Mouse (Mus musculus) adrenal gland, postnatal 25 days (tissue): Measurements from ENCODE around the gene Psenen. TPM values are rescaled to one million over a fixed set of nuclear protein-coding genes. Genes with fewer than 3 reads are reported as not detected.

Source experiments
- DNase-seq: peaks from one replicate; pipeline ENCODE4 v3.0.0; 2021; ENCODE audit warnings: mixed read lengths
- microRNA-seq, 2 experiments: library from miRNA; unstranded; fragments of <30 nt; microRNA quantifications; one replicate each; pipeline ENCODE4 v1.2.0; 2021
- total RNA-seq: library from RNA; stranded (reverse); gene quantifications from 2 replicates; pipeline ENCODE4 v1.2.3, GENCODE M21; 2021

Psenen gene
- total RNA-seq, 1 experiment from 2014 or later, result 160 TPM

DNA sequence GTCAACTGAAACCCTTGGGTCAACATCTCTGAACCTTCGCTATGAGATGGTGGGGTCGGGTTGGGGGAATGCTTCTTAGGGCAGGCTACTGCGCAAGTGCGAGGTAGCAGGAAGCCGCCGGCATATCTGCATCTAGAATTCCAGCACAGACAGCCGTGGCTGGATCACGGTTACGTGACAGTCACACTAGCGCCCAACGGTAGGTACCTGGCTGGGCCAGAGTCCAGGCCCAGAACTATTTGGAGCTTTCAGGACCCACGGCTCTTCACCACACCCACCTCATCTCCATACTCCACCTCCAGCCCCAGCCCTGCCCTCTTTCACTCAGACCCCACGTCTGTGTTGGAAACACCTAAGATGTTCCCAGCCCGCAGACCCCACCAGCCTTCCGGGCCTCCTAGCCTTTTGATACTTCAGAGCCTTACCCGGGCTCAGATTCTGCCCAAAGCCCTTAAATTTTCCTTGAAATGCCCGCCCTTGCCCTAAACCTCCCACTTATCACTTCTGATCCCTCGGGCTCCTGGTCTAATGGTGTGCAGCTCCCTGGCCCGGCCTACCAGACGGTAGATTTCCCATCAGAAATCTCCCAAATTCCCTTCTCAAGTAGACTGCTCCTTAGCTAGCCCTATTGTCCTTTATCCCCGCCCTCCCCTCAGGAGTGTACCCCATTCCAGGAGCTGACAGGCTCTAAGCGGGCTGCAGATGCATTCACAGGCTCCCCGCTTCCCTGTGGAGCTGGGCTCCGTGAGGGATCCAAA lies 48.2 kb downstream of the Psenen start:
- DNase-seq, result no peak

Small RNAs within 50 kb of the gene (microRNA-seq; reads per million reads assigned to microRNA genes)
- gene Gm38670 (1.4 to 1.7 reads per million in 2 experiments), gene Mir3569 (0 to 0.34 reads per million in 2 experiments)

Other genes with a start within 250 kb of the Psenen start
- 29.0 and 41.3 TPM in 2 replicates for gene Syne4, start 248.8 kb downstream of the Psenen start, total RNA-seq
- gene E130208F15Rik, start 241.9 kb downstream of the Psenen start, total RNA-seq, result 1.5 and 2.0 TPM in 2 replicates
- gene Sdhaf1, start 239.7 kb downstream of the Psenen start, total RNA-seq, result 13.1 and 14.1 TPM in 2 replicates
- 16.6 and 19.4 TPM in 2 replicates for gene Lrfn3, start 200.9 kb downstream of the Psenen start, total RNA-seq
- 14.9 and 15.0 TPM in 2 replicates for gene Tyrobp, start 149.9 kb downstream of the Psenen start, total RNA-seq
- 2.6 TPM in 1 of 2 replicates, not detected in the other for gene Hcst, start 143.8 kb downstream of the Psenen start, total RNA-seq
- 1.2 and 2.1 TPM in 2 replicates for gene Nfkbid, start 141.9 kb downstream of the Psenen start, total RNA-seq
- gene Aplp1, start 118.1 kb downstream of the Psenen start, total RNA-seq, result 19.6 and 29.9 TPM in 2 replicates
- not detected in 2 replicates for gene Kirrel2, start 105.9 kb downstream of the Psenen start, total RNA-seq
- gene Nphs1, start 105.3 kb downstream of the Psenen start, total RNA-seq, result not detected in 2 replicates
- 1.6 TPM in 1 of 2 replicates, not detected in the other for gene Prodh2, start 70.0 kb downstream of the Psenen start, total RNA-seq
- 5.6 and 7.4 TPM in 2 replicates for gene Arhgap33, start 28.6 kb downstream of the Psenen start, total RNA-seq
- 30.2 and 33.5 TPM in 2 replicates for gene Hspb6, start 11.4 kb downstream of the Psenen start, total RNA-seq
- 14.8 TPM in 2 replicates for gene Proser3, start 11.3 kb downstream of the Psenen start, total RNA-seq
- gene Lin37, start 3.8 kb downstream of the Psenen start, total RNA-seq, result 56.9 and 67.6 TPM in 2 replicates
- 71.9 and 81.8 TPM in 2 replicates for gene U2af1l4, start 326 bp downstream of the Psenen start, total RNA-seq
- 6.3 and 8.0 TPM in 2 replicates for gene Gm49396, start 283 bp downstream of the Psenen start, total RNA-seq
- 4.4 and 6.7 TPM in 2 replicates for gene Igflr1, start 1.8 kb upstream of the Psenen start, total RNA-seq
- gene Kmt2b, start 25.1 kb upstream of the Psenen start, total RNA-seq, result 60.7 and 73.7 TPM in 2 replicates
- gene Zbtb32, start 35.3 kb upstream of the Psenen start, total RNA-seq, result 0.33 and 0.71 TPM in 2 replicates
- gene Upk1a, start 49.2 kb upstream of the Psenen start, total RNA-seq, result 0.36 TPM in 1 of 2 replicates, not detected in the other
- gene Cox6b1, start 62.5 kb upstream of the Psenen start, total RNA-seq, result 1,003 and 1,219 TPM in 2 replicates
- gene Etv2, start 72.2 kb upstream of the Psenen start, total RNA-seq, result not detected in 2 replicates
- 78.4 and 87.5 TPM in 2 replicates for gene Rbm42, start 86.7 kb upstream of the Psenen start, total RNA-seq
- gene Haus5, start 101.4 kb upstream of the Psenen start, total RNA-seq, result 12.6 and 13.5 TPM in 2 replicates
- gene Pmis2, start 108.0 kb upstream of the Psenen start, total RNA-seq, result not detected in 2 replicates
- 5.5 and 11.1 TPM in 2 replicates for gene 2200002J24Rik, start 135.3 kb upstream of the Psenen start, total RNA-seq
- gene Atp4a, start 148.6 kb upstream of the Psenen start, total RNA-seq, result 3.6 and 3.8 TPM in 2 replicates
- 209 TPM in 2 replicates for gene Tmem147, start 165.9 kb upstream of the Psenen start, total RNA-seq
- not detected in 2 replicates for gene Gapdhs, start 180.1 kb upstream of the Psenen start, total RNA-seq
- 310 and 338 TPM in 2 replicates for gene Sbsn, start 187.8 kb upstream of the Psenen start, total RNA-seq
- 1.4 and 2.6 TPM in 2 replicates for gene Dmkn, start 200.1 kb upstream of the Psenen start, total RNA-seq
- gene Krtdap, start 224.3 kb upstream of the Psenen start, total RNA-seq, result not detected in 2 replicates